Mouse (Mus musculus) gastrocnemius, postnatal 10 days (tissue): ENCODE data around the gene Olfr156. TPM values are rescaled to one million over a fixed set of nuclear protein-coding genes. Genes with fewer than 3 reads are reported as not detected.
"Not testable (repeated sequence)": the region's sequence is repeated elsewhere in the genome, so short reads cannot be mapped to it uniquely, and the experiment has no call there.

Experiments used
- DNase-seq: peaks from one replicate; pipeline ENCODE4 v3.0.0; 2021; ENCODE audit warnings: mixed read lengths
- long read RNA-seq, 2 experiments: library from polyadenylated mRNA; stranded (forward); transcript quantifications; one replicate each; pipeline ENCODE4 v2.0.0; 2021
- total RNA-seq, 2 experiments: library from RNA; stranded (reverse); gene quantifications; 2 replicates each; pipeline ENCODE4 v1.2.3; 2021

The Olfr156 gene
- not detected for total RNA-seq
- long read RNA-seq, experiment 1: 0 reads
- long read RNA-seq, experiment 2: 0 reads

GRCm38 (mm10) chr4:43823845-43824337 lies at the start of gene Olfr156:
Gene Olfr156, minus strand, starts transcription at chr4:43823895.
- no peak for DNase-seq

GRCm38 (mm10) chr4:43869821-43870220 lies 46.1 kb upstream of the Olfr156 start:
- no peak for DNase-seq

GRCm38 (mm10) chr4:43863298-43863697 lies 39.6 kb upstream of the Olfr156 start:
- DNase-seq: no peak

- peak; percentile 66 for DNase-seq
Measured at GRCm38 (mm10) chr4:43860744-43861519, 37.2 kb upstream of the Olfr156 start.

DNA sequence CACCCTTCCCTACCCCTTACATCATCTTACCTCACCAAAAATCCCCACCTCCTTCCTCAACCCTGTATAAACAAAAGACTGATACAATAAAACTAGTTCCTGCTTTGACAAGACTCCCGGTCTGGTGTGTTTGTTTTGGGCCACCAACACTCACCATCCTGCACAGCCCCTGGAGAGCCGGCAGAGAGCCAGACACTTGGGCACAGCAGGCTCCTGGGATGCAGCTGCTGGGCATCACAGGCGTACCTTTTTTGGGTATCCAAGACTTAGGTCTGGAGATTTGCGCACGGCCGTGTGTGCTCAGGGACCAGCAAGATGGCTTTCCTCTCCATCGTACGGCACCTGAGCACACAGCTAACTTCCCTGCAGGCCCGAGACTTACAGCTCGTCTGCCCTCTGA lies 36.2 kb upstream of the Olfr156 start:
- no peak for DNase-seq

DNA sequence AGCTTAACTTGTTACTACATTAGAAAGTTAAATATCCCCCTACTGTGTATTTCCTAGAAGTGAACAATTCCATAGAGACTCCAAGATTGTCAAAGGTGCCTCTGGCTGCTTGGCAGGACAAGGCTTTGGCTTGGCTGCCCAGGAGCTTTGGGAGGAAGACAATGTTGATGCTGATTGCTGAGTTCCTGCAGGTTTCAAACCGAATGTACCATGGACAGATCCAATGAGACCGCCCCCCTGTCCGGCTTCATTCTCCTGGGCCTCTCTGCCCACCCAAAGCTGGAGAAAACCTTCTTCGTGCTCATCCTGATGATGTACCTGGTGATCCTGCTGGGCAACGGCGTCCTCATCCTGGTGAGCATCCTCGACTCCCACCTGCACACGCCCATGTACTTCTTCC lies 30.4 kb upstream of the Olfr156 start:
- no peak for DNase-seq

DNA sequence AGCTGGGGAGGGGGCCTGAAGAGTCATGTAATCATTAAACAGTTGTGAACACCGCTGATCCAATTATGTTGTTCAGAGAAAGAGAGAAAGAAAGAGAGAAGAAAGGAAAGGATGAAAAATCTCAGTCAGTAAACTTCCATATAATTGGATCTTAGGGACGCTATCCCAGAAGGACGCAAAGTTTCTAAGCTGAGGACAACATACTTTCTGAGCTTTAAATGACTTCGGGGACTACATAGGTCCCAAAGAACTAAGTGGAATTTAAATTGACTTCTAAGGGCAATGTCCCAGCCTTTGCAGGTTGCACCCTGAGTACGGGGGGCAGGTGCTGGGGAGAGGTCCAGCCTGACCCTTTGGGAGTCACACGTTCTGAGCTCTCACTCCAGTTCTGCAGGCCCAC lies 27.6 kb upstream of the Olfr156 start, which contains the start of gene Olfr155:
Gene Olfr155, plus strand, starts transcription at position 301 of the 400 bp plus-strand sequence.
- DNase-seq: no peak

DNA sequence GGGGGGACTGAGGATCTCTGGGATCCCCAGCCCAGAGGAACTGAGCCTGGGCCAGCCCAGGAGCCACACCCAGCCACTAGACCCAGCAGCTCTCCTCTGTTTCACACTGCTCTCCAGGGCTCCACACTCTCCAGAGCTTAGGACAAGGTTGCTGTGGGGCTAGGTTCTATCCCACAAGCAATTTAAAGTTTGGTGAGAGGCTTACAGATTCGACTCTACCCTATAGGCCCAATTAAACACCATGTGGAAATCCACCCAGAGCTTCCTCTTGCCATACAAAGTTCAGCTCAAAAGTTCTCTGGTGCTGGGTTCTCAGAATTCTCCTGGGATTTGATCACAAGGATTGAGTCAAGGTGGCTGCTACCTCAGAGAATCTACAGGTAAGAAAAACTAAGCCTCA lies 16.4 kb upstream of the Olfr156 start, which contains the start of gene Olfr157:
Gene Olfr157, minus strand, starts transcription at position 101 of the 400 bp plus-strand sequence.
- DNase-seq: no peak

GRCm38 (mm10) chr4:43838326-43838725 lies 14.6 kb upstream of the Olfr156 start:
- no peak for DNase-seq

GRCm38 (mm10) chr4:43834749-43835148 lies 11.1 kb upstream of the Olfr156 start:
- DNase-seq: no peak

DNA sequence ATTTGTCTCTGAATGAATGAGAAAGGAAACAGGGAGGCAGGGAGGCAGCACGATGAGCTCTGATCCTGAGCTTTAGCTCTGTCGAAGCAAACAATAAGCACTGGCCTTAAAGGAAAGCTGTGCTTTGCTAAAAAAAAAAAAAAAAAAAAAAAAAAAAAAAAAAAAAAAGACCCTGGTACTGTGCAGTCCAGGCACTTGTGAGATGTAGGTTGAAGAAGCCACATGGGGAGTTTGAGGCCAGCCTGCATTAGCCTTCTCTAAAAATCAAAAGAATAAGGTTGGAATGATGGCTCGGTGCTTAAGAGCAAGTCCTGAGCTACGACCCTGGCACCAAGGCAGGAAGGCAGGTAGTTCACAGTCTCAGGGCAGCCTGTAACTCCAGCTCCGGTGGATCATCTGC lies 10.1 kb upstream of the Olfr156 start:
- DNase-seq: no peak

DNA sequence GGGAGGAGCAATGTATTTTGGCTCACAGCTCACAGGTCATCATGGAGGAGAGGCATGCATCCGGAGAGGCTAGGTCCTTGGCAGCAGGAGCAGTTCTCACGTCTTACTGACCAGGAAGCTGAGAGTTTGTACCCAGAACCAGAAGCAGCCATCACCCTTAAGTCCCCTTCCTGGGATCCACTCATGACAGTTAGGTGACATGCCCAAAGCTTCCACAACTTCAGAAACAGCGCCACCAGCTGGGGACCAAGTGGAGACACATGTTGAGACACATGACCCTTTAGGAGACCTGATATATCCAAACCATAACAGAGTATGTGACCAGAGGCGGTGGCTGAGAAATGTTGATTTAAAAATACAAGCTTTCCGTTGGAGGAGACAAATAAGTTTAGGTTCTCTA lies 8.3 kb upstream of the Olfr156 start:
- DNase-seq: no peak

DNA sequence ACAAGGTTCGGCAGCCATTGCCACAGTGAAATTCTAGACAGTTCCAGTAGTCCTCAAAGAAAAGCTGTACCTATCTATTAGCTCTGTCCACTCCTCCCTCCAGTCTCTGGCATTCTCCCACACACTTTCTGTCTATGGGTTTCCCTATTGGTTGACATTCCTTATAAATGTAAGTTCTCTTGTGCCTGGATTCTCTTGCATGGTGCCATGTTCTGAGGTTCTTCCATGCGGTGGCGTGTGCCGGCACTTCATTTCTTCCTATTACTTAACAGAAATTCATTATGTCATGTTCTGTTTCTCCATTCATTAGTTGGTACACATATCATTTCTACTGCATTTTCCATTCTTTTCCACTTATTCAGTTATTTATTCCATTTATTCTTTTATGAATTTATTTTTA lies 5.1 kb upstream of the Olfr156 start:
- no peak for DNase-seq

DNA sequence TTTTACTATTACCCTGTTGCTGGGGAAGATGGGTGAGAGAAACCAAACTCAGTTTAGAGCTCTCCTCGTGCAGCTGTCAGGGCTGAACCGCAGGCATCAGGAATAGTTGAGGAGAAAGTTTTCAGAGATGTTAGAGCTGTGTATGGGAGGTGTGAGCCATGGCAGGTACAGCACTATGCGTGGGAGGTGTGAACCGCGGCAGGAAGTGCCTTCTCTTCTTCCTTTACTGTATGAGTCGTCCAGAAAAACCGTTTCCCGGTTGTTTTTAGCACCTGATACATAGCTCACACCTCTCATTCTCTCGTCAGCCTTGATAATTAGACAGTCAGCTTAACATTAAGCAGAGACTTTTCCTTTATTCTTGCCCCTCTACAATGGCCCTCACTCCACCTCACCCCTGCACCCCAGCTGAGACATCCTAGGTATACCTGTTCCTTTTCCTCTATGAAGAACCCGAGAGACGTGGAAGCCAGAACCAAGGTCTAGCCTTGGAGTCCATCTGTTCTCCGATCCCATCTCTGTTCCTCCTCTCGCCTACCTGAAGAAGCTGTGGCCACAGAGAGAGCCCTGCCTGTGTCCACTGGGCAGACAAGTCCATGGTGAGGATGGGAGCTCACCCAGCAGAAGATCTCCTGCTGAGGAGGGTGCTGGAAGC lies 672 bp downstream of the Olfr156 start:
- DNase-seq: no peak

DNA sequence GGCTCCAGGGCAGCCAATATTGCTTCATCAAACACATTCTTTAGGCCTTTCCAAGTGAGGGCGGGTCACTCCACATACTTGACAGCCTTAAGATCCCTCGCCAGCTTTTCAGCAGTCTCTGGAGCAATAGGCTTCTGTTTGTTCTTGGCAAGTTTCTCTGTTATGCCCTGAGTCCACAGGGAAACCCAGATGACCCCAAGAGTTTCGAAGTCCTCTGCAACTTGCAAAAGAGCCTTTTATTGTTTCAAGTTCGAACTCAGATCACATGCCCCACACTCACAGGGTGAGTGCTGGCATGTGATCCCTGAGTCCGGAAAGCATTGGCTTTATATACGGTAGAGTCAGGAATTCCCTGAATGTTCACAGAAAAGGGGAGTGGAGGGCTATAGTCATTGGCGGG lies 24.8 kb downstream of the Olfr156 start:
- DNase-seq: no peak

DNA sequence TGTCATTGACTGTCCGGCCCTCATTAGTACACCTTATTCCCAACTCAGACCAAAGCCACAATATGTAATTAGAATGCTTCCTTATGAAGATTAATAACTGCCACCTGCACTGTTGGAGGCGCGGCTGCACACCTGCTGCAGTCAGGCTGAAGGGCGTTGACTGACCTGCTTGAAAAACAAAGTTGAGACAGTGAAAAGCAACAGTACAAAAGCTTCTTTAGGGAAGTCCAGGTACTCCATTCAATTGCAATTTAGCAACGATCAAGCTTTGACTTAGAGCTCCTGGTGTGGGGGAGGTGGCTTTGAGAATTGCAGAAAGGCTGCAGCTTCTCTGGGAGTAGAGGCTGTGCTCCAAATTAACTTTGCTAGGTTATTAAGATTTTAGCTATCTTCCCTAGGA lies 27.9 kb downstream of the Olfr156 start:
- DNase-seq: not testable (repeated sequence)

DNA sequence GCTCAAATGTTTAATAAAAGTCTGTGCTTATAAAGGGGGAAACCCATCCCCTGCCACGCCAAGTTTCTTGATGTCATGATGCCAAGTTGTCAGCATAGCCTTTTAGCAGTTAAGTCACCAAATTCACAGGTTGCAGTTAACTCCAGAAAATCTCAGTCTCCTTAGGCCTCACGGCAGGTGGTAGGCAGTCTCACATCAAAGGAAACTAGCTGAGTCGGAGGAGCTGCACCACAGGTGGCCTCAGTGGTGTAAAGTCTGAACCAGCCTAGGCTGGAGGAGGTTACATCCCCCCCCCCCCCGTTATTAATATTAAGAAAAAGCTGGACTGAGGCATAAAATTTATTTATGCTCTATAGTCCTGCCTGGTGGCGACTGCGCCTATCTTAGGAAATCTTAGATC lies 28.4 kb downstream of the Olfr156 start:
- DNase-seq: no peak

DNA sequence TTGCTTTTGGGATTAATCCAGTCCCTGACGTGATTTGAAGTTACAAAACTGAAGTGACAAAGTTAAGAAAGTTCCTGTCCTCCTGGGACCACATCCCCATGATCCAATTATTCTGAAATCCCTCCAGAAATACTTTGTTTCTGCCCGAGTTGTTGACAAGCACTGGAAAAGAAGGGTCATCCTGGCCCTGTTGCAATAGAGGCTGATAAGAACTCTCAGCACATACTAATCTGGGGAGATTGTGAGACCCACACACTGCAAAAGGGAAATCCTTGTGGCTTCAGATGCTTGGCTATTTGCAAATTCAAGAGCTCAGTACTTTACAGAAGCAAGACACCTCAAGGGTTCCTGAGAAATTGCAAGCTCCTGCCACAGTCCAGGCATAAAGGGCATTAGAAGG lies 51.4 kb downstream of the Olfr156 start:
- no peak for DNase-seq

- DNase-seq: no peak
Measured at GRCm38 (mm10) chr4:43771626-43772025, 52.1 kb downstream of the Olfr156 start.

- no peak for DNase-seq
Measured at GRCm38 (mm10) chr4:43770909-43771308, 52.8 kb downstream of the Olfr156 start, which contains the start of gene Olfr159. Gene Olfr159, minus strand, starts transcription at chr4:43771009.
